Mouse (Mus musculus) liver, embryonic 13.5 days (tissue): Measurements from ENCODE around the gene Rab4b. TPM values are rescaled to one million over a fixed set of nuclear protein-coding genes. Genes with fewer than 3 reads are reported as not detected.

Source experiments
- ATAC-seq: fragments of 200-750 bp; cut with Nextera tagmentation; 2 replicates; pipeline ENCODE4 v1.8.0; 2017; ENCODE audit warnings: low read depth, mild to moderate bottlenecking, moderate number of reproducible peaks, moderate library complexity
- DNase-seq: peaks from one replicate; pipeline ENCODE4 v3.0.0; 2022
- H3K27ac ChIP-seq: fragments of 300-500 bp; sonication (generic); 2 replicates; pipeline ENCODE4 v1.5.1; 2015; ENCODE audit warnings: moderate library complexity, mild to moderate bottlenecking, inconsistent platforms
- H3K27me3 ChIP-seq: fragments of 300-500 bp; sonication (generic); 2 replicates; pipeline ENCODE4 v1.6.1; 2015; ENCODE audit warnings: mild to moderate bottlenecking, inconsistent platforms
- H3K36me3 ChIP-seq: fragments of 300-500 bp; sonication (generic); 2 replicates; pipeline ENCODE4 v1.6.1; 2015; ENCODE audit warnings: mild to moderate bottlenecking, inconsistent platforms
- H3K4me1 ChIP-seq: fragments of 300-500 bp; sonication (generic); replicated peaks from 2 replicates; pipeline ENCODE4 v1.6.1; 2015; ENCODE audit warnings: inconsistent platforms
- H3K4me2 ChIP-seq: fragments of 300-500 bp; sonication (generic); 2 replicates; pipeline ENCODE4 v1.6.1; 2015; ENCODE audit warnings: inconsistent platforms, mild to moderate bottlenecking, moderate library complexity
- H3K4me3 ChIP-seq: fragments of 300-500 bp; sonication (generic); replicated peaks from 2 replicates; pipeline ENCODE4 v1.5.1; 2015; ENCODE audit warnings: mild to moderate bottlenecking, inconsistent platforms
- H3K9ac ChIP-seq: fragments of 300-500 bp; sonication (generic); 2 replicates; pipeline ENCODE4 v1.6.1; 2015; ENCODE audit warnings: mild to moderate bottlenecking, inconsistent platforms
- H3K9me3 ChIP-seq: fragments of 300-500 bp; sonication (generic); replicated peaks from 2 replicates; pipeline ENCODE4 v1.6.1; 2016; ENCODE audit warnings: inconsistent platforms
- WGBS: fragments of 180-500 bp; shearing (Covaris S2); methylation state at CpG from one replicate; pipeline ENCODE4 v1.1.7; 2015; ENCODE audit not compliant: insufficient replicate concordance; 5-methylcytosine and 5-hydroxymethylcytosine counted together
- polyA plus RNA-seq: library from polyadenylated mRNA; unstranded; fragments of >200 nt; fragmentation: Nextera tagmentation; extraction: Ambion mirVana; gene quantifications from 2 replicates; pipeline ENCODE4 v1.2.1, GENCODE M21; 2015

Rab4b gene
- polyA plus RNA-seq, 1 experiment from 2014 or later = 28.6 TPM

DNA sequence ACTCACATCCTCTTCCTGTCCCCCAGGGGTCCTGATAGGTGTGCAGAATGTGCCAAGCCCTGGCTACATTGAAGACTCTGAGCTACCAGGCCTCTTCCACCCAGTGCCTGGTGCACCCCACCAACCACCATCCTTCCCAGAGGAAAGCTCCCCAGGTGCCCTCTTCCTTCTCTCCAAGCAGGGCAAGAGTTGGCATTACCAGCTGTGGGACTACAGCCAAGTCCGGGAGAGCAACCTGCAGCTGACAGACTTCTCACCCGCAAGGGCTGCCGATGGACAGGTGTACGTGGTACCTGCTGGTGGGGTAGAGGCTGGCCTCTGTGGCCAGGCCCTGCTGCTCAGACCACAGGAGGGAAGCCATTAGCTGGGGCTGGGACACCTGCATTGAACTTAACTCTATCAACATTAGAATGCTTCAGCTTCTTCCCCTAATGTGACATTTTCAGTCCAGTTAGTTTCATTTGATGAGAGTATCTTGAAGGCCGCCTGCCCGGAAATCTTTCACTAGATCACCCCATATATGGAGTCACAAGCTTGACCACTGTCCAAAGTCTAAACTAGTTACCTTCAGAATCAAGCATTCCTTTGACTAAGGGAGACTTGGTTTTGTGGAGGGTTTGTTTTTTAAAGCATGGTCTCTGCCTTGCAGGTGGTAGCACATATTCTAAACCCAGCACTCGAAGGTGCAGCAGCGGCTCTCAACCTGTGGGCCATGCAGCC, 25.2 kb upstream of the Rab4b start:
- Histone ChIP-seq H3K4me2 (no peak overlapping the region), H3K4me1 (no peaks in the 10 kb centered on the region), H3K36me3 (peaks cover 42% of the 10 kb centered on the region), H3K4me3 (no peak overlapping the region), H3K27me3 (no peaks in the 10 kb centered on the region), H3K27ac (no peak overlapping the region), H3K9ac (no peak overlapping the region), H3K9me3 (no peaks in the 10 kb centered on the region)
- ATAC-seq (no peak), DNase-seq (no peak)
- WGBS = 85% methylated on average over 8 of the region's 8 CpGs

DNA sequence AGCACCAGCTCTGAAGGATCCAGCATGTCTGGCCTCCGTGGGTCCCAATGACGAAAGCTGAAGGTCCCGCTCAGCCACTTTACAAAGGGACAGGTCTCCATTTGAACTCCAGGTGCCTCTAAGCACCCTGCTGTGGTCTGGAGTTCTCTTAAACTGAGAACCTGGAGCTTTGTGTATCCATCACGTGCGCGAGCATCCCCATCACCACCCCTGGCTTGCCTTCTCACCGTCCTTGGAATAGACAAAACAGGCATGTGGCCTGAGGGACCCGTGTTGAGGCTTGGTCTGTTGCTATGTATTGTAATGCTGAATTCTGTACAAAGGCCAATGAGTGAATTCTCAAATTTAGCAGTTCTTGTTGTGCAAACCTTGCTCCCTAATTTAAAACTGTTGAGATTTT, 20.1 kb upstream of the Rab4b start:
- DNase-seq = no peak
- Histone ChIP-seq H3K4me2 (no peak overlapping the region), H3K27me3 (no peaks in the 10 kb centered on the region), H3K9ac (no peak overlapping the region), H3K36me3 (peaks cover 30% of the 10 kb centered on the region), H3K9me3 (no peaks in the 10 kb centered on the region), H3K4me3 (no peak overlapping the region), H3K27ac (no peak overlapping the region), H3K4me1 (peaks cover 28% of the 10 kb centered on the region)
- WGBS = 84% methylated on average over 8 of the region's 8 CpGs
- ATAC-seq = no peak

DNA sequence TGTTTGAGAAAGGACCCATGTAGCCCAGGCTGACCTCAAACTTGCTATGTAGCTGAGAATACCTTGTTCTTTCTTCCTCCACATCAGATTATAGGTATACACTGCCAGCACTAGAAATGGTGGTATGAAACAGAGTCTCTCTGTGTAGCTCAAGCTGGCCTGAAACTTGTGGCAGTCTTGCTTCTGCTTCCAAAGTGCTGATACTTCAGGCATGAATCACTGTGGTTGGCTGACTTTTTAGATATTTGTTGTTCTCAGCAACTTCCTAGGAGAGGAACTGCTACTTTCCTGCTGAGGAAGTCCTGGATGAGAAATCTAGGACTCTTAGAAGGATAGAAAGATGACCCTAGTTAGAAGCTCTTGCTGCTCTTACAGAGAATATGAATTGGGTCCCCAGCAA, 19.7 kb upstream of the Rab4b start:
- DNase-seq (no peak), ATAC-seq (no peak)
- Histone ChIP-seq H3K36me3 (peaks cover 30% of the 10 kb centered on the region), H3K4me3 (no peak overlapping the region), H3K27ac (no peak overlapping the region), H3K4me2 (no peak overlapping the region), H3K4me1 (peaks cover 32% of the 10 kb centered on the region), H3K27me3 (no peaks in the 10 kb centered on the region), H3K9ac (no peak overlapping the region), H3K9me3 (no peaks in the 10 kb centered on the region)

DNA sequence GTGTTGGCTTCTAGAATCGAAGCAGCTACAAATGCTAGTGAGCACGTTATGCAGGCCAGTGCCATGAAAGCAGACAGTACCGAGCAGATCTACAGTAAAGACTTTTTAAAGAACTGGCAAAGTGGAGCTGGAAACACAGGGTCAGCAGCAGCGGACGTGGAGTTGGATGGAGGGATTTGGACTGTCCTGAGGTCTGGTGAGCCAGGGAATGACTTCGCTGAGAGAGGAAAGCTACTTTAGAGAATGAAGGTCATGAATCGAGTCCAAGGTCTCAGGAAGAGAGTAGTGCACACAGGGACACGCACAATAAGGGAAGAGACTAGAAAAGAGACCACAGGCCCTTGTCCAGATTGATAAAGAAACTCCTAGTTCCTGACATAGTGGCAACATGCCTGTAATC, 18.9 kb upstream of the Rab4b start:
- DNase-seq (no peak), ATAC-seq (no peak)
- WGBS = 80% methylated on average over 8 of the region's 8 CpGs
- Histone ChIP-seq H3K9ac (no peak overlapping the region), H3K36me3 (peaks cover 30% of the 10 kb centered on the region), H3K27me3 (no peaks in the 10 kb centered on the region), H3K27ac (peak overlapping the region; percentile 34; the same call in 1 of the 2 replicates), H3K4me1 (peaks cover 37% of the 10 kb centered on the region), H3K4me3 (no peak overlapping the region), H3K9me3 (no peaks in the 10 kb centered on the region), H3K4me2 (no peak overlapping the region)

DNA sequence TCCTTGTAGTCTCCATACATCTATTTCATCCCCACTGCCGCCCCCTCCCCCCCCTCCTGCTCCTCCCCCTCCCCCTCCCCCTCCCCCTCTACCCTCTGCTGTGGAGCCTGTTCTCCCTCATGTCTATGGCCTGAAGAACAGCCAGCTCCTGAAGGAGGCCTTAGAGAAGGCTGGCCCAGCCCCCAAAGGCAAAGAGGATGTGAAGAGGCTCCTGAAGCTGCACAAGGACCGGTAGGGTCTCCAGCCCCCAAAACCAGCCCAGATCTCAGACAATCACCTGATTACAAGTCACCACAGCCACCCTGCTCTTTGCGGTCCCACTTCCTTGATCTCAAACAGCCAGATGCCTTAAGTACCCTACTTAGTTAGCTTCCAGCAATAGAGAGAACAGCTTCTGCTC, 18.4 kb upstream of the Rab4b start:
- Histone ChIP-seq H3K27me3 (no peaks in the 10 kb centered on the region), H3K27ac (peak overlapping the region; percentile 81; the same call in 1 of the 2 replicates)

DNA sequence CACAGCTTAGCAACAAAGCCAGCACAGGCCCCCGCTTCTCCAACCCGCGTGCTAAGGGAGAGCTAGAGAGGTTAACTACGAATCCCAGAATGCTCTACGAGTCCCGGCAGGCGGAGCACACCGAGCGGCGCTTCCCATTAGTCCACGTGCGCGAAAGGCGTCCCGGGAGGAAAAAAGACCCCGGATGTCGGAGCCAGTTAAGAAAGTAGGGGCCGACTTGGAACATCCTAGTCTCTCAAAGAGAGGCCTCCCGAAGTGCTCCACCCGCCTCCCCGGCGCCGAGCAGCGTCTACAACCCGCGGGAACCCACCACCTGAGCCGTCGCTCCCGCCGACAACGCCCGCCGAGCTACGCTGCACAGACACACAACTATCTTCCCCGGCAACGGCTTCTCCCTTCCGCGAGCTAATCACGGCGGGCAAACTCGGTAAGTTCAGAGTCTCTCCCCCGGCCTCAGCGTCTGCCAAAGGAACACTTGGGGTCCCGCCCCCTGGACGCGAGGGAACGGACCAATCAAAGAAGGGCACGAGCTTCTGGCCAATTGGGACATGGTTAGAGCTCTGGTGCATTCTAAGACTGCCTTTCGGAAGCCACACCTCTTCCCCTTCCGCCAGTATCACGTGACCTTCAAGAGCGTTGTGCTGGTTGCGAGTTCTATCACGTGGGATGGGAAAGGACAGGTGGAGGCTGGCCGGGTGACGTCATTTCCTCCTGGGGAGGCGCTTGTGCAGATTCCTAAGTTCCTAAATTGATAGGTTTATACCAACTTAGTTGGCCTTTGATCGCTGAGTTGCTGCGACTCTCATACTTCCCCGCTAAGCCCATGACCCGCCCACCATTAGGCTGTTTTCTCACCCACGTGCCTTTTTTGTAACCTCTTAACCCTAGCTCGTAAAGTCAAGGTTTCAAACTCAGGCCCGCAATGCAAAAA, 17.2 kb upstream of the Rab4b start, which contains the start of the genes BC024978 and Snrpa:
Gene BC024978, plus strand, starts transcription at position 101 of the 931 bp plus-strand sequence.
Gene Snrpa, minus strand, starts transcription at position 591 of the 931 bp plus-strand sequence.
- Histone ChIP-seq H3K4me2 (peak within 1 kb of the TSS; percentile 86), H3K9me3 (no peaks in the 10 kb centered on the region), H3K4me1 (peaks cover 40% of the 10 kb centered on the region), H3K27ac (peak within 1 kb of the TSS; percentile 97), H3K4me3 (peak within 1 kb of the TSS; percentile 85), H3K36me3 (peaks cover 38% of the 10 kb centered on the region), H3K27me3 (no peaks in the 10 kb centered on the region), H3K9ac (peak within 1 kb of the TSS; percentile 84)
- under 1% methylated on average over 64 of the region's 64 CpGs for WGBS
- ATAC-seq (peak; percentile 97), DNase-seq (peak; percentile 96)

More for the DNA sequence above, 18.4 kb upstream of the Rab4b start:
- ATAC-seq = no peak
- Histone ChIP-seq H3K9ac (no peak overlapping the region), H3K36me3 (peaks cover 30% of the 10 kb centered on the region), H3K9me3 (no peaks in the 10 kb centered on the region), H3K4me2 (peak overlapping the region; percentile 86), H3K4me1 (peaks cover 38% of the 10 kb centered on the region), H3K4me3 (no peak overlapping the region)
- 66% methylated on average over 3 of the region's 3 CpGs for WGBS
- DNase-seq = no peak

DNA sequence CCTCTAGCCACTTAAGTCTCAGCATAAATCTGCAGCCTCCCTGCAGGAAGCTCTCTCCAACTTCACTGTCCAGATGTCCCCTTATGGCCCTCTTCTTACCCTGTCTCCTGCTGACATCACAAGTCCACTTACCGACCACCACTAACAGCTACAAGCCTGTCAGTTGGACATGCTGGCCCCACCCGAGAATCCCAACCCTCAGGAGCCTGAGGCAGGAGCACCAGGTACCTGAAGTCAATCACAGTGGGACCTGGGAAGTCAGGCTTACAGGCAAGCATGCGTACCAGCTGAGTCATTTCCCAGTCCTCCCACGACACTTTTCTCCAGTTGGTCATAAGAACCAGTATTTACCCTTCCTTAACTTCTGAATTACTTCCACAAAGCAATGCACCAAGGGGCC, 15.0 kb upstream of the Rab4b start:
- Histone ChIP-seq H3K36me3 (peaks cover 60% of the 10 kb centered on the region), H3K4me3 (no peak overlapping the region), H3K9ac (0 out of 2 replicates have a peak overlapping the region, but pooled peaks have one; percentile 27), H3K27ac (no peak overlapping the region), H3K4me2 (0 out of 2 replicates have a peak overlapping the region, but pooled peaks have one; percentile 24), H3K27me3 (no peaks in the 10 kb centered on the region), H3K4me1 (peaks cover 40% of the 10 kb centered on the region), H3K9me3 (no peaks in the 10 kb centered on the region)
- DNase-seq (no peak), ATAC-seq (no peak)
- 74% methylated on average over 4 of the region's 4 CpGs for WGBS

DNA sequence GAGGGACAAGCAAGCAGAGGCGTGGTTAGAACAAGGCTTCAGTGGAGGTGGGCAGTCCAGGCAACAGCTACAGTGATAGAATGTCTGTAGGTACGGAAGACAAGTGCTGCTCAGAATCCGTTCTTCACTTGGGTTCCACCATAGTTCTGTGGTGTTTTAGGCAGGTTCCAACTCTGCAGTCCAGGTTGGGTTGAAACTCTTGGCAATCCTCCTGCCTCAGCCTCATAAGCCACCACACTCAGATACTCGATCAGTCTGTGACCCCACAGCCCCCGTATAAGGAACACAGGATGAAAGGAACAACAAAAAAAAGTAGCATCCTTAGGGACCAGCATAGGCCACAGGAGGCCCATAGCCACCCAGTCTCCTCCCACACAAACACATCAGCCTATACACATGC, 13.7 kb upstream of the Rab4b start:
- no peak overlapping the region for H3K4me2 ChIP-seq
- no peak overlapping the region for H3K27ac ChIP-seq
- no peak for ATAC-seq
- no peak for DNase-seq
- no peak overlapping the region for H3K9ac ChIP-seq
- no peaks in the 10 kb centered on the region for H3K27me3 ChIP-seq
- peaks cover 70% of the 10 kb centered on the region for H3K36me3 ChIP-seq
- H3K9me3 ChIP-seq = no peaks in the 10 kb centered on the region
- H3K4me1 ChIP-seq = peaks cover 36% of the 10 kb centered on the region
- no peak overlapping the region for H3K4me3 ChIP-seq
- WGBS = 91% methylated on average over 5 of the region's 5 CpGs

DNA sequence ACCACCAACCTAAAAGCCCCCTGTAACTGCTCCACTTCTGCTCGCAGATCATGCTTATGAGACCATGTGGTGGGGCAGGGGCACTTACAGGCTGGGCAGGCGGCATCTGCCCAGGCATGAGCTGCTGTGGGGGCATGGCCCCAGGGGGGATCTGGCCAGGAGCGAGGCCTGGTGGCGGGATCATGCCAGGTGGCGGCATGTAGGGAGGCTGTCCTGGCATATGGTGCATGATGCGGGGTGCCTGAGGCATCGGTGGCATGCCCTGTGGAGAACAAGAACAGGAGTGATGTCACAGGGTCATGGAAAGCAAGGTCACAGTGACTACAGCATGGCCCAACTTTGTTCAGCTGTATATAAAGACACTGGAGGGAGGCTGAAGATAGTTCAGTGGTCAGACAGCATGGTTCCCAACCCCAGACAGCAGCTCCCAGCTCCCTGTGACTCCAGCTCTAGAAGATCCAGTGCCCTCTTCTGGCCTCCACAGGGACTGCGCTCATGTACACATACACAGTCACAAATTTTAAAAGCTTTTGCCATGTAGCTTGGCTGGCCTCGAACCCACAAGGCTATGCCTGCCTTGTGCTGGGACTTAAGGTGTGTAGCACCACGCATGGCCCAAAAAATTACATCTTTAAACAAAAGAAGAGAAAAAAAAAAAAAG, 10.7 kb upstream of the Rab4b start:
- Histone ChIP-seq H3K4me2 (no peak overlapping the region), H3K4me3 (no peak overlapping the region), H3K9me3 (no peaks in the 10 kb centered on the region), H3K4me1 (peaks cover 17% of the 10 kb centered on the region), H3K27ac (no peak overlapping the region), H3K9ac (no peak overlapping the region), H3K27me3 (no peaks in the 10 kb centered on the region), H3K36me3 (peaks cover 97% of the 10 kb centered on the region)
- DNase-seq = no peak
- 88% methylated on average over 10 of the region's 10 CpGs for WGBS
- ATAC-seq = no peak; the same call in 1 of the 2 replicates

DNA sequence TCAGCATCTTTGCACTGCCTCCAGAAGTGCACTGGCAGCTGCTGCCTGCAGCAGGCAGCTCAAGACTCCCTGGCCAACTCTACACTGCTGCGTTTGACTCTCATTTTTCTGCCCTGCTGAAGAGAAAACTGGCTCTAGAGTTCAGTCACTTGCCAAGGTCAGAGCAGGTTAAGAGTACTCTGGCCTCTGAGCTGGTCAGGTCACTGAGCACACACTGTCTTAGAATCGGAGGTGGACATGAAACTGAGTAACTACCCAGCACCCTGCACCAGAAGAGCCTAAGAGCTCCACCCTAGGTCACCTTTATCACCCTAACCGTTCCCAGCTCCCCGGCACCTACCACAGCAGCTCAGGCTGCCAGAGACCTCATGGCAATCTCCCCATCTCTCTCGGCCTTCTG, 7.3 kb upstream of the Rab4b start:
- 80% methylated on average over 5 of the region's 5 CpGs for WGBS

DNA sequence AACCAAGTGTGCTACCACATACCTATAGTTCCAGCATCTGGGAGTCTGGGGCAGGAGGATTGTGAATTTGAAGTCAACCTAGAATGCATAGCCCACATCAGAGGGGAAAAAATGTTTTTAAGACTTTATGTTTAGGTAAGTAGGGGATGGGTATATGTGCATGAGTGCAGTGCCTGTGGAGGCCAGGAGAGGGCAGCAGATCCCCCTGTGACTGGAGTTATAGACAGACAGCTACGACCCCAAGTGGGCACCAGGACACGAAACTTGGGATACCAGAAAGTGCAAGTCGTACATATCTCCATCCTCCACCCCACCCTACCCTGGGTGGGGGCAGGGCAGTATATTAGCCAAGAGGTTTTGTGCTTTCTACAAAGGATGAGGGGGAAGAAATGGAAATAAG, 6.3 kb upstream of the Rab4b start:
- Histone ChIP-seq H3K4me3 (no peak overlapping the region), H3K27me3 (no peaks in the 10 kb centered on the region), H3K36me3 (peaks cover 67% of the 10 kb centered on the region), H3K27ac (no peak overlapping the region), H3K9ac (no peak overlapping the region), H3K4me2 (no peak overlapping the region), H3K4me1 (peaks cover 12% of the 10 kb centered on the region), H3K9me3 (no peaks in the 10 kb centered on the region)
- no peak for ATAC-seq
- peak; percentile 26 for DNase-seq
- WGBS = 28% methylated on average over 3 of the region's 3 CpGs

More for the DNA sequence above, 7.3 kb upstream of the Rab4b start:
- Histone ChIP-seq H3K4me1 (peaks cover 1% of the 10 kb centered on the region; the same call in 1 of the 2 replicates), H3K4me3 (no peak overlapping the region), H3K9me3 (no peaks in the 10 kb centered on the region), H3K9ac (no peak overlapping the region), H3K36me3 (peaks cover 77% of the 10 kb centered on the region), H3K27ac (no peak overlapping the region), H3K27me3 (no peaks in the 10 kb centered on the region), H3K4me2 (no peak overlapping the region)
- DNase-seq (no peak), ATAC-seq (no peak)
